Mouse (Mus musculus): ENCODE data around the gene Homez. TPM values are rescaled to one million over a fixed set of nuclear protein-coding genes. Genes with fewer than 3 reads are reported as not detected.

Homez gene
- polyA plus RNA-seq, 1 experiment from 2014 or later: 4.5 TPM

DNA sequence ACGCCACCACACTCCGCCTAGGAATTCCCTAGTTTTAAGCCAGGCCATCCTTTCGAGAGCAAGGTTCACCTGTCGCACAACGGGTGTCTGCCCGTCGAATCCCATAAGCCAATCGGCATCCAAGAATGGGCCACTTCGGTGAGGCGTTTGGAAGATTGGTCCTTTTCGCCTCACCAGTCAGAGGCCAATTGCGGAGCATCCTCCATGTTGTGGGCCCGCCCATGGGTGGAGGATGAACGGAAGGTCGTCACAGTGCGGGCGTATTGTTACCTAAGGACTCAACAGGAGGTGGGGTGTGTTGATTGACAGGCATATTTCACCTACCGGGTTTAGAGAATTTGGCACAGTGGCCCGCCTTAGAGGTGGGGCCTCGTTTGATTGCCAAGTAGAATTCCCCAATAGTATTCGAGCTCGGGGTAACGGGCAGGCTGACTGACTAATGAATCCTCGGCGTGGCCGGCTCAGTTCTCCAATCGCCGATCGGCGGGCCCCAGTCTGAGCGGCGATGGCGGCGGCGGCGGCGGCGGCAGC lies 23.0 kb upstream of the Homez start:
- peak; percentile 98 for ATAC-seq (ENCODE audit: low FRiP score, low TSS enrichment)
- peaks cover 3% of the 10 kb centered on the region; the same call in 1 of the 2 replicates for H3K4me1 ChIP-seq (replicated peaks; ENCODE audit: control insufficient read depth, insufficient read depth)
- WGBS: 0% methylated on average over 38 of the region's 38 CpGs
- H3K4me3 ChIP-seq (ENCODE audit: low read depth, low read length): peak overlapping the region; percentile 98
- H3K9ac ChIP-seq (ENCODE audit: low read length): peak overlapping the region; percentile 99
- peak; percentile 92 for TF ChIP-seq EP300 (optimal IDR thresholded peaks at IDR 0.05)
- 0 out of 2 replicates have a peak, but pooled peaks have one; percentile 9 for TF ChIP-seq CTCF (IDR thresholded peaks at IDR 0.05; ENCODE audit: low read depth)
- peaks cover 9% of the 10 kb centered on the region; the same call in 1 of the 2 replicates for H3K36me3 ChIP-seq (ENCODE audit: control insufficient read depth, insufficient read depth, low read length)
- no peaks in the 10 kb centered on the region for H3K27me3 ChIP-seq (ENCODE audit: control insufficient read depth, insufficient read depth, low read length)
- H3K27ac ChIP-seq (replicated peaks): peak overlapping the region; percentile 97
- no peaks in the 10 kb centered on the region for H3K9me3 ChIP-seq (ENCODE audit: control insufficient read depth, low read length)
- DNase-seq (ENCODE audit: low spot score): peak; percentile 98
- peak overlapping the region; percentile 48 for H3K4me2 ChIP-seq (replicated peaks; ENCODE audit: low read depth)

DNA sequence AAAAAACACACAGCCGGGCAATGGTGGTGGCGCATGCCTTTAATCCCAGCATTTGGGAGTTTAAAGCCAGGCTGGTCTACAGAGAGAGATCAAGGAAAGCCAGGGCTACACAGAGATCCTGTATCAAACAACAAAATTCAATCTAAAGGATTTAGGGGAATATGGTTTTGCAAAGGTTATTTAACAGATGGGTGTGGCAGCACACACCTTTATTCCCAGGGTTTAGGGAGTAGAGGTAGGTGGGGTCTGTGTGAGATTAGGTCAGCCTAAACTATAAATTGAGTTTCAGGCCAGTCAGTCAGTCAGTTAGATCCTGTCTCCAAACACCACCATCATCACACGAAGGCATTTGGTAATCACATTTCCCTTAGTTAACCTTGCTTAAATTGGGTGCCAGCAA lies 21.4 kb upstream of the Homez start, which contains the start of gene Pabpn1:
TSS of gene Pabpn1 (plus strand) at position 301 of the 400 bp plus-strand sequence.
- ATAC-seq (ENCODE audit: low FRiP score, low TSS enrichment) (no peak), DNase-seq (ENCODE audit: low spot score) (no peak)
- H3K27ac ChIP-seq (replicated peaks): peak within 1 kb of the TSS; percentile 75
- no peaks in the 10 kb centered on the region for H3K9me3 ChIP-seq (ENCODE audit: control insufficient read depth, low read length)
- peak within 1 kb of the TSS; percentile 98 for H3K4me3 ChIP-seq (ENCODE audit: low read depth, low read length)
- WGBS: 89% methylated on average over 3 of the region's 3 CpGs
- H3K4me1 ChIP-seq (replicated peaks; ENCODE audit: control insufficient read depth, insufficient read depth): peaks cover 3% of the 10 kb centered on the region; the same call in 1 of the 2 replicates
- H3K27me3 ChIP-seq (ENCODE audit: control insufficient read depth, insufficient read depth, low read length): no peaks in the 10 kb centered on the region
- 0 out of 2 replicates have a peak, but pooled peaks cover 4% of the 10 kb centered on the region for H3K36me3 ChIP-seq (ENCODE audit: control insufficient read depth, insufficient read depth, low read length)
- TF ChIP-seq EP300 (optimal IDR thresholded peaks at IDR 0.05) (no peak), CTCF (IDR thresholded peaks at IDR 0.05; ENCODE audit: low read depth) (no peak)
- H3K9ac ChIP-seq (ENCODE audit: low read length): no peak within 1 kb of the TSS
- H3K4me2 ChIP-seq (replicated peaks; ENCODE audit: low read depth): peak within 1 kb of the TSS; percentile 48

DNA sequence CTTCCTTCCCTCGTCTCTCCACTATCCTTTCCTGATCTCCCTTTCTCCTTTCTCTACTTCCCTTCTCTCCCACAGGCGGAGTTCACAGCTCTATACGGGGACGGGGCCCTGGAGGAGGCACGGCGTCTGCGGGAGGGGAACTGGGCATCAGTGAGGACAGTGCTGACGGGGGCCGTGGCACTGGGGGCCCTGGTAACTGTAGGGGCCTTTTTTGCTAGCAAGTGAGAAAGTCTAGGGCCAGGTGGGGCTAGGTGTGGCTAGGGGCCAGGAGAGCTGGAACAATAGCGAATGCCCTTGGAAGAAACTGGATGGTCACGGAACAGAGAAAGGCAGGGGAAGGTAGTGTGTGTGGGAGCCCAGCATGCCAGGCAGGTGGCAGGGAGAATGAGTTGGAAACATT lies 14.5 kb upstream of the Homez start:
- 0 out of 2 replicates have a peak, but pooled peaks cover 2% of the 10 kb centered on the region for H3K36me3 ChIP-seq (ENCODE audit: control insufficient read depth, insufficient read depth, low read length)
- H3K4me3 ChIP-seq (ENCODE audit: low read depth, low read length): no peak overlapping the region
- H3K9ac ChIP-seq (ENCODE audit: low read length): no peak overlapping the region
- ATAC-seq (ENCODE audit: low FRiP score, low TSS enrichment) (no peak), DNase-seq (ENCODE audit: low spot score) (no peak)
- 88% methylated on average over 9 of the region's 11 CpGs for WGBS
- no peak for TF ChIP-seq CTCF (IDR thresholded peaks at IDR 0.05; ENCODE audit: low read depth)
- TF ChIP-seq EP300 (optimal IDR thresholded peaks at IDR 0.05): no peak
- no peaks in the 10 kb centered on the region for H3K9me3 ChIP-seq (ENCODE audit: control insufficient read depth, low read length)
- H3K4me2 ChIP-seq (replicated peaks; ENCODE audit: low read depth): no peak overlapping the region
- H3K4me1 ChIP-seq (replicated peaks; ENCODE audit: control insufficient read depth, insufficient read depth): 0 out of 2 replicates have a peak, but pooled peaks cover 4% of the 10 kb centered on the region
- H3K27ac ChIP-seq (replicated peaks): no peak overlapping the region
- no peaks in the 10 kb centered on the region for H3K27me3 ChIP-seq (ENCODE audit: control insufficient read depth, insufficient read depth, low read length)

DNA sequence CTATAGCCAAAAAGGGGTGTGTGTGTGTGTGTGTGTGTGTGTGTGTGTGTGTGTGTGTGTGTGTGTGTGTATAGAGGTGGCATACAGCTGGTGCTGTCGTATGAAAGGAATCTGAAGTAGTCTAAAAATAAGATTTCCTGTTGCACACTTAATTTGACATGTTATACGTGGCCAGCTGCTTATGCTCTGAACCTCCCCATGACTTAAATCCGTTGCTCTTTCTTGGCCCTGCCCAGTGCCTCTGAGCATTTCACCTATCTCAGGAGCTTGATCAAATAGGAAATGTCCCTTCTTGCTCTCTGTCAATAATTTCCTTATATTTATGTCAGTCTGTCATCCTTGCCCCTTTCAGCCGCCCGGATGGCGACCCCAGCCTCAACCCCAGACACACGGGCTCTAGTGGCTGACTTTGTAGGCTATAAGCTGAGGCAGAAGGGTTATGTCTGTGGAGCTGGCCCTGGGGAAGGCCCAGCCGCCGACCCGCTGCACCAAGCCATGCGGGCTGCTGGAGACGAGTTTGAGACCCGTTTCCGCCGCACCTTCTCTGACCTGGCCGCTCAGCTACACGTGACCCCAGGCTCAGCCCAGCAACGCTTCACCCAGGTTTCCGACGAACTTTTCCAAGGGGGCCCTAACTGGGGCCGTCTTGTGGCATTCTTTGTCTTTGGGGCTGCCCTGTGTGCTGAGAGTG lies 13.4 kb upstream of the Homez start:
- TF ChIP-seq EP300 (optimal IDR thresholded peaks at IDR 0.05): no peak
- TF ChIP-seq CTCF (IDR thresholded peaks at IDR 0.05; ENCODE audit: low read depth): no peak
- WGBS: 13% methylated on average over 21 of the region's 21 CpGs
- 0 out of 2 replicates have a peak, but pooled peaks cover 2% of the 10 kb centered on the region for H3K36me3 ChIP-seq (ENCODE audit: control insufficient read depth, insufficient read depth, low read length)
- H3K9ac ChIP-seq (ENCODE audit: low read length): peak overlapping the region; percentile 77
- peak overlapping the region; percentile 97 for H3K27ac ChIP-seq (replicated peaks)
- peak; percentile 18 for ATAC-seq (ENCODE audit: low FRiP score, low TSS enrichment)
- H3K27me3 ChIP-seq (ENCODE audit: control insufficient read depth, insufficient read depth, low read length): no peaks in the 10 kb centered on the region
- peak; percentile 48 for DNase-seq (ENCODE audit: low spot score)
- H3K4me1 ChIP-seq (replicated peaks; ENCODE audit: control insufficient read depth, insufficient read depth): 0 out of 2 replicates have a peak, but pooled peaks cover 4% of the 10 kb centered on the region
- peak overlapping the region; percentile 81 for H3K4me2 ChIP-seq (replicated peaks; ENCODE audit: low read depth)
- H3K4me3 ChIP-seq (ENCODE audit: low read depth, low read length): peak overlapping the region; percentile 62
- H3K9me3 ChIP-seq (ENCODE audit: control insufficient read depth, low read length): no peaks in the 10 kb centered on the region

DNA sequence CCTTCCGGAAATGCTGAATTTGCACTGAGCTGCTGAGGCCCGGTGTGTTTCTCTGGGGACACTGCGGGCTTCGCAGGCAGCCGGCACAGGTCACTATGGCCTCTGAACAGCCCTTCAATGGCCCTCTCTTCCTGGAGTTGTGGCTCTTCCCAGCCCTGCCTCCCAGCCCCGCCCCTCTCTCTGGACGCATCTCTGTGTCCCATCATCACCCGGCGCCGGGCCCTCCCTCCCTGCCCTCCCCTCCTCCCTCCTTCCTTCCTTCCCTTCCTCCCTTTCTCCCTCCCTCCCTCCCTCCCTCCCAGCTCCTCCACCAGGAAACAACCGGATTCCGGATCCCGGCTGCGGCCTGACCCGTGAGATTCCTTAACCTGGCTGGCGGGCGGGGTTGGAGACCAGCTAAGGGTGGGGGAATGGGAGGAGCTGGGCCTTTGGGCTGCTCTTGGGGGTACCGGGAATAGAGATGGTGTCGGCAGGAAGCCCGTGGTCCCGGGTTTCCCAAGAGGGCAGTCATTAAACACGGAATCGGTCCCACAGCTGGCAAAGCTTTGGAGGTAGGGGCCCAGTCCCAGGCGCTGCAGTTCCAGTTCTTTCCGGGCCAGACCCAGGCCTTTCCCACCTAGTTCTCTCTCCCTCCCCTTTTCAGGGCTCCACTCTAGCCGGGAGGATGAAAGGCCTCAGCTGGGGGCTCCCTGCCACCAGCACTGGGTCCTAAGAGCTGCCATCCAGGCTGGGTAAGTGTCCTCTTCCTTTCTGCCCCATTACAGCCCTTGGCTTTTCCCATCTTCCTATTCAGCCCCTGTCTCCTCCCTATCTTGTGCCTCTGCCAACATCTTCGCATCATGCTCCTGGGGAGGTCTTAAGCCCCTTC lies 12.6 kb upstream of the Homez start, which contains the start of the genes Bcl2l2 and Gm20521:
TSS of gene Bcl2l2 (plus strand) at position 224 of the 868 bp plus-strand sequence.
TSS of gene Gm20521 (plus strand) at position 288 of the 868 bp plus-strand sequence.
- ATAC-seq (ENCODE audit: low FRiP score, low TSS enrichment): peak; percentile 93
- Histone ChIP-seq H3K27me3 (ENCODE audit: control insufficient read depth, insufficient read depth, low read length) (no peaks in the 10 kb centered on the region), H3K4me2 (replicated peaks; ENCODE audit: low read depth) (peak within 1 kb of the TSS; percentile 81), H3K27ac (replicated peaks) (peak within 1 kb of the TSS; percentile 97), H3K4me3 (ENCODE audit: low read depth, low read length) (peak within 1 kb of the TSS; percentile 62), H3K9me3 (ENCODE audit: control insufficient read depth, low read length) (no peaks in the 10 kb centered on the region), H3K9ac (ENCODE audit: low read length) (peak within 1 kb of the TSS; percentile 77), H3K36me3 (ENCODE audit: control insufficient read depth, insufficient read depth, low read length) (0 out of 2 replicates have a peak, but pooled peaks cover 2% of the 10 kb centered on the region), H3K4me1 (replicated peaks; ENCODE audit: control insufficient read depth, insufficient read depth) (0 out of 2 replicates have a peak, but pooled peaks cover 4% of the 10 kb centered on the region)
- peak; percentile 95 for DNase-seq (ENCODE audit: low spot score)
- WGBS: 1% methylated on average over 27 of the region's 27 CpGs
- no peak for TF ChIP-seq CTCF (IDR thresholded peaks at IDR 0.05; ENCODE audit: low read depth)
- no peak for TF ChIP-seq EP300 (optimal IDR thresholded peaks at IDR 0.05)
